Mouse (Mus musculus): Measurements from ENCODE around the gene Zic2. TPM values are rescaled to one million over a fixed set of nuclear protein-coding genes. Genes with fewer than 3 reads are reported as not detected.
A peak's percentile ranks its signal among the peaks of the same experiment; 100 is the strongest.

Gene Zic2
- polyA plus RNA-seq, 1 experiment from 2014 or later: 11.4 TPM

GRCm38 (mm10) chr14:122492015-122492414, 16.8 kb downstream of the Zic2 start:
- no peak overlapping the region for H3K9ac ChIP-seq
- H3K36me3 ChIP-seq (replicated peaks; ENCODE audit: control insufficient read depth, insufficient read depth): no peaks in the 10 kb centered on the region
- H3K4me2 ChIP-seq (replicated peaks): no peak overlapping the region
- WGBS: 64% methylated on average over 1 of the region's 1 CpGs
- DNase-seq (ENCODE audit: low spot score) (no peak), ATAC-seq (ENCODE audit: low FRiP score) (no peak)
- H3K27ac ChIP-seq: no peak overlapping the region
- peaks cover 3% of the 10 kb centered on the region; the same call in 1 of the 2 replicates for H3K9me3 ChIP-seq (ENCODE audit: control insufficient read depth, low read length)
- no peaks in the 10 kb centered on the region for H3K4me1 ChIP-seq (replicated peaks; ENCODE audit: control insufficient read depth, insufficient read depth, low read length)
- H3K27me3 ChIP-seq (ENCODE audit: control insufficient read depth, insufficient read depth, low read length): peaks cover 56% of the 10 kb centered on the region
- H3K4me3 ChIP-seq (replicated peaks; ENCODE audit: low read length): no peak overlapping the region

GRCm38 (mm10) chr14:122509058-122509457, 33.8 kb downstream of the Zic2 start:
- 30% methylated on average over 2 of the region's 2 CpGs for WGBS
- no peak overlapping the region for H3K9ac ChIP-seq
- no peaks in the 10 kb centered on the region for H3K36me3 ChIP-seq (replicated peaks; ENCODE audit: control insufficient read depth, insufficient read depth)
- H3K4me2 ChIP-seq (replicated peaks): no peak overlapping the region
- DNase-seq (ENCODE audit: low spot score) (peak; percentile 64), ATAC-seq (ENCODE audit: low FRiP score) (no peak)
- H3K27ac ChIP-seq: no peak overlapping the region
- H3K9me3 ChIP-seq (ENCODE audit: control insufficient read depth, low read length): no peaks in the 10 kb centered on the region
- H3K4me3 ChIP-seq (replicated peaks; ENCODE audit: low read length): no peak overlapping the region
- no peaks in the 10 kb centered on the region for H3K4me1 ChIP-seq (replicated peaks; ENCODE audit: control insufficient read depth, insufficient read depth, low read length)
- H3K27me3 ChIP-seq (ENCODE audit: control insufficient read depth, insufficient read depth, low read length): no peaks in the 10 kb centered on the region

GRCm38 (mm10) chr14:122511519-122511918, 36.3 kb downstream of the Zic2 start:
- Histone ChIP-seq H3K9me3 (ENCODE audit: control insufficient read depth, low read length) (no peaks in the 10 kb centered on the region), H3K4me1 (replicated peaks; ENCODE audit: control insufficient read depth, insufficient read depth, low read length) (no peaks in the 10 kb centered on the region), H3K4me3 (replicated peaks; ENCODE audit: low read length) (no peak overlapping the region), H3K9ac (no peak overlapping the region), H3K4me2 (replicated peaks) (no peak overlapping the region), H3K36me3 (replicated peaks; ENCODE audit: control insufficient read depth, insufficient read depth) (no peaks in the 10 kb centered on the region), H3K27ac (no peak overlapping the region), H3K27me3 (ENCODE audit: control insufficient read depth, insufficient read depth, low read length) (no peaks in the 10 kb centered on the region)
- ATAC-seq (ENCODE audit: low FRiP score): no peak
- DNase-seq (ENCODE audit: low spot score): no peak
- WGBS: 74% methylated on average over 3 of the region's 3 CpGs

GRCm38 (mm10) chr14:122513511-122514036, 38.3 kb downstream of the Zic2 start:
- no peak overlapping the region for H3K27ac ChIP-seq
- no peaks in the 10 kb centered on the region for H3K4me1 ChIP-seq (replicated peaks; ENCODE audit: control insufficient read depth, insufficient read depth, low read length)
- H3K9ac ChIP-seq: no peak overlapping the region
- no peak overlapping the region for H3K4me2 ChIP-seq (replicated peaks)
- DNase-seq (ENCODE audit: low spot score): no peak
- H3K9me3 ChIP-seq (ENCODE audit: control insufficient read depth, low read length): no peaks in the 10 kb centered on the region
- ATAC-seq (ENCODE audit: low FRiP score): no peak
- no peaks in the 10 kb centered on the region for H3K36me3 ChIP-seq (replicated peaks; ENCODE audit: control insufficient read depth, insufficient read depth)
- WGBS: 74% methylated on average over 1 of the region's 1 CpGs
- H3K4me3 ChIP-seq (replicated peaks; ENCODE audit: low read length): no peak overlapping the region
- H3K27me3 ChIP-seq (ENCODE audit: control insufficient read depth, insufficient read depth, low read length): no peaks in the 10 kb centered on the region

GRCm38 (mm10) chr14:122528475-122528874, 53.2 kb downstream of the Zic2 start:
- H3K9ac ChIP-seq: no peak overlapping the region
- no peak overlapping the region for H3K4me2 ChIP-seq (replicated peaks)
- peaks cover 1% of the 10 kb centered on the region; the same call in 1 of the 2 replicates for H3K4me1 ChIP-seq (replicated peaks; ENCODE audit: control insufficient read depth, insufficient read depth, low read length)
- no peak overlapping the region for H3K27ac ChIP-seq
- H3K27me3 ChIP-seq (ENCODE audit: control insufficient read depth, insufficient read depth, low read length): no peaks in the 10 kb centered on the region
- H3K36me3 ChIP-seq (replicated peaks; ENCODE audit: control insufficient read depth, insufficient read depth): no peaks in the 10 kb centered on the region
- 78% methylated on average over 4 of the region's 4 CpGs for WGBS
- ATAC-seq (ENCODE audit: low FRiP score): no peak
- no peak overlapping the region for H3K4me3 ChIP-seq (replicated peaks; ENCODE audit: low read length)
- H3K9me3 ChIP-seq (ENCODE audit: control insufficient read depth, low read length): peaks cover 8% of the 10 kb centered on the region
- no peak for DNase-seq (ENCODE audit: low spot score)

Other genes with a start within 250 kb of the Zic2 start
- gene Gm5089, start 24.3 kb upstream of the Zic2 start, polyA plus RNA-seq (2014; fragmentation: Nextera tagmentation; extraction: Ambion mirVana): 0.50 and 1.2 TPM in 2 replicates
- gene Zic5, start 9.8 kb upstream of the Zic2 start, polyA plus RNA-seq (2014; fragmentation: Nextera tagmentation; extraction: Ambion mirVana): 11.6 and 14.0 TPM in 2 replicates
- gene Gm10837, start 15.2 kb downstream of the Zic2 start, polyA plus RNA-seq (2014; fragmentation: Nextera tagmentation; extraction: Ambion mirVana): 0.31 and 0.95 TPM in 2 replicates
- 27.2 and 34.6 TPM in 2 replicates for gene Pcca, start 58.9 kb downstream of the Zic2 start, polyA plus RNA-seq (2014; fragmentation: Nextera tagmentation; extraction: Ambion mirVana)

Measured in hindbrain, embryonic 14.5 days (tissue).